Mouse (Mus musculus): ENCODE results near the gene Dmxl2.

The Dmxl2 gene

DNA sequence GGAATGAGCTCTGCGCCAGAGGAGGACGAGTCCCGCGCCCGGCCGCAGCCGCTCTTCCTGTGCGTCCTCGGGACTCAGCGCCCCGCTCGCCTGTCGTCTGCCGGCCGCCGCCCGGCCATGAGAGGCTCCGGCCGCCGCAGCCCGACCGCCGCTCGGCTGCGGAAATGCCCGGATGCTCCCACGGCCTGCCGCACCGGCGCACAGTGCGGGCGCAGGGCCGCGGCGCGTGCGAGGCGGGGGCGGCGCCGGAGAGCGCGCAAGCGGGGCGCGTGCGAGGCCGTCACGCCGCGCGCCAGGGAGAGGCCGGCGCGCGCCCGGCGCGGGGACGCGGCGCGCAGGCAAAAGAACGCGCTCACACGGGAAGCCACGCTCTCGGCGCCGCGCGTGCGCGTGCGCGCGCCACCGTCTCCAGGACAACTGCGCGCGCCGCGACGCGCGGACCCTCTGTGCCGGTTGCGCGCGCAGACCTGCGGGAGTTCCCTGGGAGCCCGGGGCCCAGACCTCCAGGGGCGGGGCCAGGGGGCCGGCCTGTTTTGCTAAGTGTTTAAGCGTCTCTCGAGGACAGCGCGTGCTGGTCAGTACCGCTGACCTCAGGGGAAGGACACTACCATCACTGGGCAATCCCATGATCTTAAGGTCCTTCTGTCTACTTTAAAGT is at the start of gene Dmxl2:
TSS of gene Dmxl2 (minus strand) at position 174 of the 658 bp plus-strand sequence.
- DNase-seq (ENCODE audit: low spot score) = peak; percentile 73

- no peak for DNase-seq (ENCODE audit: low spot score)
Observed at GRCm38 (mm10) chr9:54549433-54549832, 48.0 kb upstream of the Dmxl2 start.

DNA sequence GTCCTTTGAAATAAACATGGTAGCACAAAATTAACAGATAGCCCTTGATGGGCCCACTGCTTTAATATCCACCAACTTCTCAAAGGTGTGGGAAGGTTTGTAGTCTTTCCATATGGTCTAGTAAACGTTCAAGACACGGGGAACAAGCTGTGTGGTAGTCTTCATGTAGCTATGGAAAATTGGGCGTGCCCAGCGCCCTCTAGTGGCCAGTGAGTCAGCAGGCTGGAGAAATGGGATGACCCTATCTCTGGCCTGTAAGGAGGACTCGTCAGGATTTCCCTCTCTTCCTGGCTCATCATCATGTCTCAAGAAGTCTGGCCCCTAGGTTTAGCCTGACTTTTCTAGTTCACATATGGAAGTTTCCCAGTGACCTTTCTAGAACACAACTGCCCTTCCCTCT is 46.1 kb upstream of the Dmxl2 start:
- peak; percentile 28 for DNase-seq (ENCODE audit: low spot score)

GRCm38 (mm10) chr9:54544954-54545315 is 43.5 kb upstream of the Dmxl2 start:
- no peak for DNase-seq (ENCODE audit: low spot score)

GRCm38 (mm10) chr9:54544212-54544953 is 43.0 kb upstream of the Dmxl2 start:
- no peak for DNase-seq (ENCODE audit: low spot score)

- DNase-seq (ENCODE audit: low spot score) = no peak
Observed at GRCm38 (mm10) chr9:54540801-54541200, 39.4 kb upstream of the Dmxl2 start.

- no peak for DNase-seq (ENCODE audit: low spot score)
Observed at GRCm38 (mm10) chr9:54538684-54539083, 37.3 kb upstream of the Dmxl2 start, which contains the start of gene Sh2d7. TSS of gene Sh2d7 (plus strand) at chr9:54538984.

GRCm38 (mm10) chr9:54538244-54538643 is 36.8 kb upstream of the Dmxl2 start:
- DNase-seq (ENCODE audit: low spot score) = no peak

DNA sequence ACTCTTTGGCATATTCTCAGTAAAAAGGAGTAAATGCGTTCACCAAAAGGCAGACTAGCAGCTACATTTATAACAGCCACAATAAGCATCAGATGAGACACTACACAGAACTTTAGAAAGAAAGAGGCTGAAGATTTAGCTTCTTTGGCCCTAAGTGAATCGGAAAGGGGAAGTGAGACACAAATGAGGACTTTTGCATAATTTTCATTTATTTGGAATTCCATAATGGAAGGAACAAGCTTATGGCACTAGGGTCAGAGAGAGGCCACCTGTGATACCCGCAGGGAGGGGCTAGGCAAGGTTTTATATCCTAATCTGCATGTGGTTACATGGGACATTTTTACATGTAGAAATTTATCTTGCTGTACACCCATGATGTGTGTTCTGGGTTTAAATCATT is 36.1 kb upstream of the Dmxl2 start:
- DNase-seq (ENCODE audit: low spot score) = no peak

GRCm38 (mm10) chr9:54537030-54537429 is 35.6 kb upstream of the Dmxl2 start:
- no peak for DNase-seq (ENCODE audit: low spot score)

DNA sequence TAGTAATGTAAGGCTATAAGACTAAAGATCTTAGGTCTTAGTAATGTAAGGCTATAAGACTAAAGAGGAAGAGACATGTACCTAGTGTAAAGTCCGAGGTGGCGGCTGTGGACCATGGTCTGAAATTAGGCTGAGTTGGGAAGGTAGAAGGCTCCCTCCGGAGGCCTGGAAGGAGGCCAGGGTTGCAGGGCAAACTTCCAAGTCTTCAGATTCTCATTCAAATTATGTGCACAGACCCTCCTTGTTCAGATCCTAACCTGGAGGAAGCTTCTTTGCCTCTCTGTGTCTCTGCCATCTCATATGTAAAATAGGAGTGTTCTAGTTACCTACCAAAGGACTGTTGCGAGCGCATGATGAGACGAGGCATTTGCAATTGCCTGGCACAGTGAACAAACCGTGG is 34.8 kb upstream of the Dmxl2 start:
- DNase-seq (ENCODE audit: low spot score) = no peak

DNA sequence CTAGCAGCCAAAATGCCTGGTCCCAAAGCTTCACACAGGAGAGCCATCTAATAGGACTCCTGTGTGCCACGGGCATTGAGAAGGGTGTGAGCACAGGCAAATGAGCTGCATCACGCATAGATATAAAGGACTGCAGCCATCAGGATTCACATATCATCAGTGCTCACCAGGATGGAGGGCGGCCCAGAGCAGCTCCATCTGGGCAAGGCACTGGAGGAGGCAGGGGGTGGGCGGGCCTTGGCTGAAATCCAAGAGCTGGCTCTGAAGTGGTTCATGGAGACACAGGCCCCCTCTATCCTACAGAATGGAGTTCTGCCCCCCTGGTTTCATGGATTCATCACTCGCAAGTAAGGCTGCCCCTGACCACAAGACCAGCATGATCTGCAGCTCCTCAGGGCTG is 32.5 kb upstream of the Dmxl2 start:
- no peak for DNase-seq (ENCODE audit: low spot score)

DNA sequence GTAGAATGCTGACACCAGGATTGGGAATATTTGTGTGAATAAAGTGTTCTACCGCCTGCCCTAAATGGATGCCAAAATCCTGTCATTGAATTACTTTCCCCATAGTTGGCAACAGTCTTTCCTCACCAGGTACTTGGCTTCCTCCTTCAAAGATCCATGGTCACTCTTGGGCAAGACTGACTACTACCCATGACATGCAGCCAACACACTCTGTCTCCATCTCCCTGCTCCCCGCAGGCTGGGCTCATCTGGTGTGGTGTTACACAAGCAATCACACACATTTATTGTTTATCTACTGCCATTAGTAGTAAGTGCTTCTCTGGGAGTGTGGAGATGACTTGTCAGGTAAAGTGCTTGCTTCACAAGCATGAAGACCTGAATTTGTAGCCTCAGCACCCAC is 31.5 kb upstream of the Dmxl2 start:
- no peak for DNase-seq (ENCODE audit: low spot score)

GRCm38 (mm10) chr9:54531421-54531820 is 30.0 kb upstream of the Dmxl2 start:
- DNase-seq (ENCODE audit: low spot score) = no peak

DNA sequence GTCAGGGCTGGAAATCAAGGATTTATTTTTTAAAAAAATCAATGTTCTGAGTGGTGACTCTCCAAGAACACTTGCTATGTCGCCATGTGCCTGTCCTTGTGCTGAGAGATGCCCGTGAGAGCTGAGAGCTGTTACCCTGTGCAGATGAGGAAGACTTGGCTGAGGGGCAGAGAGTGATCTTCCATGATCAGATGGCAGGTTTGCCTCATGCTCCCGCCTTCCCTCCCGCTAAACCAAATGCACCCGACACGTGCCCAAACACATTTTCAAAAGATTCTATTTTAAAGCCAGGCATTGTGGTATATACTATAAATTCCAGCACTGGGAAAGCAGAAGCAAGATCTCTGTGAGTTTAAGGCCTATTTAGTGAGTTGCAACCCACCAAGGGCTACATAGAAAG is 29.4 kb upstream of the Dmxl2 start:
- no peak for DNase-seq (ENCODE audit: low spot score)

GRCm38 (mm10) chr9:54529950-54530349 is 28.5 kb upstream of the Dmxl2 start:
- no peak for DNase-seq (ENCODE audit: low spot score)

DNA sequence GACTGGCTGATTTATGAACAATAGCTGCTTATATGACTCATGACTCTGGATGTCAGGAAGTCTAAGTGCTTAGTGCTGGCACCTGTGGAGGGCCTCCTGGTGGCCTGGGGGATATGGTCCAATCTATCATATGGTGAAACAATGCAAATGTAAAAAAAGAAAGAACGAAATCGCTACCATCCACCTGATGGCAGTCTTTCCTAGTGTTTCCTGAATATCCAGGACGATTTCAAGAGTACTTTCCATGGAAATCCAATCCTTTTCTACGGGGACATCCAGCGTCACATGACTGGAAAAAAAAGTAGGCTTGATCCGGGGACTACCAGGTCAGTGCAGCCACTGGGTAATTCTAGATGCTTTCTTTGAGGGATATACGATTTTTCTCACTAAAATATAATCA is 26.3 kb upstream of the Dmxl2 start:
- DNase-seq (ENCODE audit: low spot score) = no peak

DNA sequence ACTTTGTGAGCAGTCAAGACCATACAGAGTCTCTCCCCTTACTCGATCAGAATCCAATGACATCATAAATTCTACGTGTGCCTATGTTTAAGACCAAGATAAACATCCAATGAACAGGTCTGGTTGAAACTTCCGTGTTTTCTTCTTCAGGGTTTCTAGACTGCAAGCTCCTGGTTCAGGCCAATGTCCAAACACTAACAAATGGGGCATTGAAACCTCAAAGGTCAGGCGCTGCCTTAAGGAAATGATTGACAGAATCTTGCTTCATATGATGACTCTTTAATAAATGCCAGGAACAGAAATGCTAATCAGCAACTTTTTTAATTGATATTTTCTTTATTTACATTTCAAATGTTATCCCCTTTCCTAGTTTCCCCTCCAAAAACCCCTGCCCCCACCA is 18.9 kb upstream of the Dmxl2 start:
- no peak for DNase-seq (ENCODE audit: low spot score)

DNA sequence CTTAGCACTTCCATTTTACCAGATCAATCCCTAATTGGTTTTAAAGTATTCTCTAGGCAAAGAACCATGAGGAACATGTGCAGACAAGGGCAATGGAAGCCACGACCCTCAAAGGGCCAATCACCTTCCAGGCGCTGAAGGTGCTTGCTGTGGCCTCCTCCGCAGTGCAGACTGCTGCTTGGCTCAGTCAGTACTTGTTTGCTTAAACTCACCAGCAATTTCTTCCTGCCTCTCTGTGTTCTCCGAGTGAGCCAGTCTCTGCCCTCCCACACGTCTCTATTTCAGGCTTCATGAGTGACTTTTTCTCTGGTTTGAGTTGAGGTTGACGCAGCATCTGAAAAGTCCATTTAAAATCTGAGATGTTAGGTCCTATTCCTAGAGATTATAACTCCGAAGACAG is 17.5 kb upstream of the Dmxl2 start:
- no peak for DNase-seq (ENCODE audit: low spot score)

DNA sequence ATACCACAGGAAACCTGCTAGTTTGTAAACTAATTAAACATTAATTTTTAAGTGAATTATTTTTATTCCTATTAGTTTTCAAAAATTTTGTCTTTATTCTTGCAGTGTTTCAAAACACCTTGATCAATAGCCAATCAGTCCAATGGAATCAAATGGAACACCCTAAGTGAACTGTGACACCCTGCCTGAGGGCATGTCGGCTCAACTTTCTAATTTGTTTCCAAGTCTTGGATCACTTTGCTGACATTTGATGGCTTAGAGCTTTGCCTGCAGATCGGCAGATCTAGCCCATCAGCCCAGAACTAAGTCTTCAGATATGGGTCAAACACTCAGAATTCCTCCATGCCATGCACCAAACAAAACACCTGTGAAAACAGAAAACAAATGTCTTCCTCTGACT is 14.6 kb upstream of the Dmxl2 start:
- no peak for DNase-seq (ENCODE audit: low spot score)

DNA sequence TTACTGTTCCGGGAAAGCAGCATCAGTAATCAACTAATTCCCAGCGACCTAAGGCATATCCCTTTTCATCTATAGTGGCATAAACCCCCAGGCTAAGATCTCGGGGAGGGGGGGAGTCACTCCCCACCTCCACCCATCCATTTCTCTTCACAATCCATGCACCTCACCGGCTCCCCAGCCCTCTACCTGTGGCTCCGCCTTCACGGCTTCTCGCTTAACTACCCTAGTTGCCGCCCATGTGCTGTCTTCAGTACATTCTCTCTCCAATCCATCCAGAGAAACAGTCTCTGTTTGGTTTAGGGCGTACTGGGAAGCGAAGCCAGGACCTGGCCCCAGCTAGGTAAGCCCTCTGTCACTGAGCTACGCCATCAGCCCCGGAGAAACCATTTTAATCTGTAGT is 1.4 kb upstream of the Dmxl2 start:
- no peak for DNase-seq (ENCODE audit: low spot score)

DNA sequence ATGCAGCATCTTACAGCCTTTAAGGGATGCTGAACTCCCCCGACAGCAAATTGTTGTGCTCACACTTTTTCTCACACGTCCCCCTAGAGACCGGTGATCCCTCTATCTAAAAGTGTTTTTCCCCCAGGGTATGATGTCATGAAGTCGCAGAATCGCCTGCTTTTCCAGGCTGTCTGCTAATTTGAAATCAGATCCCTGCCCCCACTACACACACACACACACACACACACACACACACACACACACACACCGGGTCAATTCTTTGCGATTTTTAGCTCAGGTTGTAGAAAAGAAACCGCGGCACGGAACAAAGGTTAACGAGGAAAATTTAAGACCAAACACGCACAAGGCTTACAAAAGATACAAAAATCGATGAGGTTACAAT is 677 bp upstream of the Dmxl2 start:
- no peak for DNase-seq (ENCODE audit: low spot score)

DNA sequence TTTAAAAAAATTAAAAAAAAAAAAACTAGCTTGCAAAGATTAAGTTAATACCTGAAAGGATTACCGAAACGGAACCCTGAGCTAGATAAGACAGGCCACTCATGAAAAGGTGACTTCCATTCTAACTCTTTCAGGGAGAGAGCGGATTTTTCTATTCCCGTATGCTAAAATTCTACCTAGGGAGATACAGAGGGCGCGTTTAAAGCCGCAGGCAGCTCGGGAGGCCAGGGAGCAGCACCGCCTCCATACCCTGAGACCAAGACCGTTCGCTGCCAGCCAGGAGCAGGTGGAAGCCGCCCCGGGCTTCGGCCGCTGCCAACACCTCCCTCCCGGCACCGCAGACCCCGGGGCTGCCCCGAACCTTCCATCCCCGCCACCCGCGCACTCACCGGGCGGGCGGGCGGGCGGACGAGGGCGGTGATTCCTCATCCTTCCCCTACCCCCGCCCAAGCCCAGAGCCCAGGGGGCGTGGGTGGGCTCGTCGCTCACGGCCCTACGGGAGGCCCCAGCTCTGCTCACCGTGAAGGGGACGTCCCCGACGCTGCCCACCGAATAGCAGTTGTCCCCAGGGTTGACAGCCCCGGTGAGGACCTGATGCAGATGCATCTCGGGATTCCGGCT is 484 bp downstream of the Dmxl2 start:
- DNase-seq (ENCODE audit: low spot score) = no peak

- DNase-seq (ENCODE audit: low spot score) = no peak
Observed at GRCm38 (mm10) chr9:54499791-54500190, 1.6 kb downstream of the Dmxl2 start.

Data from ovary, postnatal 14 days (tissue).